Mouse (Mus musculus) lung, embryonic 16.5 days (tissue): ENCODE data around the gene Gng12. TPM values are rescaled to one million over a fixed set of nuclear protein-coding genes. Genes with fewer than 3 reads are reported as not detected.
A peak's percentile ranks its signal among the peaks of the same experiment; 100 is the strongest.

Experiments used
- ATAC-seq: fragments of 200-750 bp; cut with Nextera tagmentation; 2 replicates; pipeline ENCODE4 v1.8.0; 2017; ENCODE audit warnings: low read depth, mild to moderate bottlenecking, moderate library complexity
- H3K27ac ChIP-seq: fragments of 300-500 bp; sonication (generic); 2 replicates; pipeline ENCODE4 v1.5.1; 2014; ENCODE audit warnings: mild to moderate bottlenecking, control low read depth, low read length
- H3K27me3 ChIP-seq: fragments of 300-500 bp; sonication (generic); 2 replicates; pipeline ENCODE4 v1.6.1; 2014; ENCODE audit warnings: low read depth, low read length, mixed read lengths; ENCODE audit not compliant: control insufficient read depth, insufficient read depth
- H3K36me3 ChIP-seq: fragments of 300-500 bp; sonication (generic); 2 replicates; pipeline ENCODE4 v1.6.1; 2014; ENCODE audit warnings: low read length; ENCODE audit not compliant: control insufficient read depth, insufficient read depth
- H3K4me1 ChIP-seq: fragments of 300-500 bp; sonication (generic); replicated peaks from 2 replicates; pipeline ENCODE4 v1.6.1; 2014; ENCODE audit warnings: low read length, mixed read lengths; ENCODE audit not compliant: control insufficient read depth, insufficient read depth
- H3K4me2 ChIP-seq: fragments of 300-500 bp; sonication (generic); 2 replicates; pipeline ENCODE4 v1.6.1; 2014; ENCODE audit warnings: low read depth, low read length, control low read depth
- H3K4me3 ChIP-seq: fragments of 300-500 bp; sonication (generic); 2 replicates; pipeline ENCODE4 v1.5.1; 2014; ENCODE audit warnings: mild to moderate bottlenecking, low read length, control low read depth
- H3K9ac ChIP-seq: fragments of 300-500 bp; sonication (generic); 2 replicates; pipeline ENCODE4 v1.6.1; 2014; ENCODE audit warnings: low read length, control low read depth
- H3K9me3 ChIP-seq: fragments of 300-500 bp; sonication (generic); 2 replicates; pipeline ENCODE4 v1.6.1; 2016; ENCODE audit warnings: low read length; ENCODE audit not compliant: control insufficient read depth
- whole genome bisulfite sequencing: fragments of 180-500 bp; shearing (Covaris S2); extraction: QIAGEN DNeasy Blood & Tissue Kit; methylation state at CpG from one replicate; pipeline ENCODE4 v1.1.7; 2014; 5-methylcytosine and 5-hydroxymethylcytosine counted together
- polyA plus RNA-seq: library from polyadenylated mRNA; unstranded; fragments of >200 nt; fragmentation: Nextera tagmentation; extraction: Ambion mirVana; gene quantifications from 2 replicates; pipeline ENCODE4 v1.2.1, GENCODE M21; 2015

Gng12 gene
- polyA plus RNA-seq, 1 experiment from 2014 or later = 96.4 TPM

GRCm38 (mm10) chr6:66926269-66926668 lies 30.1 kb downstream of the Gng12 start:
- ATAC-seq = peak; percentile 23; the same call in 1 of the 2 replicates
- H3K4me1 ChIP-seq = peaks cover 14% of the 10 kb centered on the region
- 20% methylated on average over 4 of the region's 4 CpGs for WGBS

GRCm38 (mm10) chr6:66928972-66929645 lies 32.9 kb downstream of the Gng12 start:
- no peak for ATAC-seq
- no peaks in the 10 kb centered on the region for H3K27me3 ChIP-seq
- no peak overlapping the region for H3K4me2 ChIP-seq
- no peak overlapping the region for H3K27ac ChIP-seq
- H3K4me1 ChIP-seq = peaks cover 7% of the 10 kb centered on the region; the same call in 1 of the 2 replicates
- 64% methylated on average over 2 of the region's 2 CpGs for WGBS
- H3K9ac ChIP-seq = no peak overlapping the region
- H3K9me3 ChIP-seq = no peaks in the 10 kb centered on the region
- H3K4me3 ChIP-seq = no peak overlapping the region
- no peaks in the 10 kb centered on the region for H3K36me3 ChIP-seq

More at GRCm38 (mm10) chr6:66926269-66926668, 30.1 kb downstream of the Gng12 start:
- Histone ChIP-seq H3K27ac (no peak overlapping the region), H3K9me3 (no peaks in the 10 kb centered on the region), H3K36me3 (no peaks in the 10 kb centered on the region), H3K4me2 (no peak overlapping the region), H3K27me3 (no peaks in the 10 kb centered on the region), H3K9ac (no peak overlapping the region), H3K4me3 (no peak overlapping the region)

GRCm38 (mm10) chr6:66929694-66930093 lies 33.5 kb downstream of the Gng12 start:
- no peak overlapping the region for H3K9ac ChIP-seq
- no peaks in the 10 kb centered on the region for H3K9me3 ChIP-seq
- ATAC-seq = 0 out of 2 replicates have a peak, but pooled peaks have one; percentile 12
- H3K27me3 ChIP-seq = no peaks in the 10 kb centered on the region
- H3K36me3 ChIP-seq = no peaks in the 10 kb centered on the region
- peaks cover 7% of the 10 kb centered on the region; the same call in 1 of the 2 replicates for H3K4me1 ChIP-seq
- H3K4me2 ChIP-seq = no peak overlapping the region
- H3K27ac ChIP-seq = no peak overlapping the region
- H3K4me3 ChIP-seq = no peak overlapping the region
- WGBS = 17% methylated on average over 7 of the region's 7 CpGs

- H3K4me1 ChIP-seq = peaks cover 7% of the 10 kb centered on the region; the same call in 1 of the 2 replicates
- no peaks in the 10 kb centered on the region for H3K27me3 ChIP-seq
- no peak overlapping the region for H3K4me3 ChIP-seq
- WGBS = 69% methylated on average over 4 of the region's 4 CpGs
- no peaks in the 10 kb centered on the region for H3K9me3 ChIP-seq
- no peaks in the 10 kb centered on the region for H3K36me3 ChIP-seq
- no peak overlapping the region for H3K9ac ChIP-seq
- H3K27ac ChIP-seq = no peak overlapping the region
- H3K4me2 ChIP-seq = no peak overlapping the region
- no peak for ATAC-seq
Measured at GRCm38 (mm10) chr6:66932206-66932819, 36.1 kb downstream of the Gng12 start.

- Histone ChIP-seq H3K9ac (no peak overlapping the region), H3K4me2 (no peak overlapping the region), H3K4me1 (peaks cover 7% of the 10 kb centered on the region), H3K4me3 (no peak overlapping the region), H3K27me3 (no peaks in the 10 kb centered on the region), H3K9me3 (no peaks in the 10 kb centered on the region), H3K36me3 (no peaks in the 10 kb centered on the region), H3K27ac (no peak overlapping the region)
- ATAC-seq = no peak
- 60% methylated on average over 7 of the region's 7 CpGs for WGBS
Measured at GRCm38 (mm10) chr6:66940656-66941235, 44.5 kb downstream of the Gng12 start.

GRCm38 (mm10) chr6:66941792-66942191 lies 45.6 kb downstream of the Gng12 start:
- no peaks in the 10 kb centered on the region for H3K9me3 ChIP-seq
- no peaks in the 10 kb centered on the region for H3K27me3 ChIP-seq
- no peak overlapping the region for H3K9ac ChIP-seq
- no peak overlapping the region for H3K4me3 ChIP-seq
- H3K27ac ChIP-seq = no peak overlapping the region
- 55% methylated on average over 6 of the region's 6 CpGs for WGBS
- ATAC-seq = no peak
- no peak overlapping the region for H3K4me2 ChIP-seq
- no peaks in the 10 kb centered on the region for H3K36me3 ChIP-seq
- peaks cover 7% of the 10 kb centered on the region for H3K4me1 ChIP-seq

- Histone ChIP-seq H3K9ac (no peak overlapping the region), H3K4me2 (no peak overlapping the region), H3K27me3 (no peaks in the 10 kb centered on the region), H3K9me3 (no peaks in the 10 kb centered on the region), H3K4me3 (no peak overlapping the region), H3K36me3 (no peaks in the 10 kb centered on the region), H3K4me1 (peaks cover 7% of the 10 kb centered on the region), H3K27ac (no peak overlapping the region)
- 40% methylated on average over 4 of the region's 4 CpGs for WGBS
- ATAC-seq = no peak
Measured at GRCm38 (mm10) chr6:66942826-66943225, 46.6 kb downstream of the Gng12 start.

- peak overlapping the region; percentile 54 for H3K27ac ChIP-seq
- H3K9ac ChIP-seq = no peak overlapping the region
- no peaks in the 10 kb centered on the region for H3K27me3 ChIP-seq
- peak; percentile 61 for ATAC-seq
- no peaks in the 10 kb centered on the region for H3K9me3 ChIP-seq
- H3K36me3 ChIP-seq = no peaks in the 10 kb centered on the region
- WGBS = 51% methylated on average over 6 of the region's 6 CpGs
- no peak overlapping the region for H3K4me3 ChIP-seq
- peaks cover 7% of the 10 kb centered on the region for H3K4me1 ChIP-seq
- no peak overlapping the region for H3K4me2 ChIP-seq
Measured at GRCm38 (mm10) chr6:66943367-66944189, 47.4 kb downstream of the Gng12 start.
